Mouse (Mus musculus): ENCODE results near the gene Nckap5.

GRCm38 (mm10) chr1:126317345-126317744 lies 513.3 kb downstream of the Nckap5 start:
- TF ChIP-seq EP300 (IDR thresholded peaks at IDR 0.05; ENCODE audit: low read depth) = no peak
- TF ChIP-seq CTCF (IDR thresholded peaks at IDR 0.05; ENCODE audit: low read depth) = no peak

Data from liver, embryonic 14.5 days (tissue).